Mouse (Mus musculus): ENCODE data around the gene 5730409E04Rik.

5730409E04Rik gene

DNA sequence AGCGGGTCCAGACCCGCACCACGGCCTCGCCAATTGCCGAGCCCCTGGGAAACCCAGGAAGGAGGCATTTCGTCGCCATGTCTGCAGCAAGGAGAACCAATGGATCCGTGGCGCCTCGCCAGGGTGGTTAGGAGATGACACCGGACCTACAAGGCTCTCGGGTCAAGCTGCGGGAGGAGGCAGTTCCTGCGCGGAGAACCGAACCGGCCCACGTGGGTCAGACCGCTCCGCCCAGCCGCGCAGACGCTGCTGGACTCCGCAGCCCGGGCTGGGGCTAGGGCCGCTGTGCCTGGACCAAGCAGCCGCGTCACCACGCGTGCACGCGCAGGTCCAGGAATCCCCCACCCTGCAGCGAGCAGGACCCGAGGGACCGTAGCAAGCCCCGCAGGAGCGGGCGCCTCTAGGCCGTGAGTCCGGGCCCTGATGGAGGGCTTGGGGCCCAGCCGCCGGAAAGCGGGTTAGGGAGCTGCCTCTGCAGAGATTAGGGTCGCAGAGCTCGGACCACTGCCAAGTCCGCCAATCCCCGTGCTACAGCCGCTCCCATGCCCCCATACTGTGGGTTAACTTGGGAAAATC is at the start of gene 5730409E04Rik:
Gene 5730409E04Rik, plus strand, starts transcription at position 213 of the 576 bp plus-strand sequence.
- peak; percentile 12 for DNase-seq

DNA sequence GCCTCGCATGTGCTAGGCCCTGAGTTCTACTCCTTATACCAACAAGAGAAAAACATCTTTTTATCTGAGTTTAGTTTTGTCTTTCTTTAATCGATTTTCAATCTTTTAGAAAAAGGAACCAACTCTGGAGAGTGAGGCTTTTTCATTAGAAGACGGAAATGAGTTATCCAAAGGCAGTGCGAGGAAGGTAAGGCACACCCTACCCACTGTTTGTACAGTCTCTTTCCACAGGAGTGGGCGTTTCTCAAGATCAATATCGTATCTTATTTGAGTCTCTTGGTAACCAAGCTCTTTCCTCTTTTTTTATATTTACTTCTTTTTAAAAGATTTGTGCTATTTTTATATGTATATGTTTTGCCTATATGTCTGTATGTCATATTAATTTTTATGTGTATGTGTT is 45.8 kb upstream of the 5730409E04Rik start:
- DNase-seq = no peak

DNA sequence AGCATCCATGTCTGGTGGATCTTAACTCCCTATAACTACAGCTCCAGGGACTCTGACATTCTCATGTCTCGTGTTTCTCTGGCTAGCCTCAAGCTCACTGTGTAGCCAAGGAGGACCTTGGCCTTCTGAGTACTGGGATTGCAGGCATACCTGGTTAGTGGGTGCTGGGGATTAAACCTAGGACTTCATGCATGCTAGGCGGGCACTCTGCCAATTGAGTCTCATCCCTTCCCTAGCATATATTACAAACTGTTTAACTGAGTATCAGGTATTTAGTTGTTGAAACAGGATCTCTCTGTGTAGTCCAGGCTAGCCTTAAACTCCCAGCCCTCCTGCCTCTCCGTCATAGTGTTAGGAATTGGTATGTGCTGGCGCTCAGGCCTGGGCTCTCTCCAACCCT is 42.4 kb upstream of the 5730409E04Rik start:
- DNase-seq = no peak

DNA sequence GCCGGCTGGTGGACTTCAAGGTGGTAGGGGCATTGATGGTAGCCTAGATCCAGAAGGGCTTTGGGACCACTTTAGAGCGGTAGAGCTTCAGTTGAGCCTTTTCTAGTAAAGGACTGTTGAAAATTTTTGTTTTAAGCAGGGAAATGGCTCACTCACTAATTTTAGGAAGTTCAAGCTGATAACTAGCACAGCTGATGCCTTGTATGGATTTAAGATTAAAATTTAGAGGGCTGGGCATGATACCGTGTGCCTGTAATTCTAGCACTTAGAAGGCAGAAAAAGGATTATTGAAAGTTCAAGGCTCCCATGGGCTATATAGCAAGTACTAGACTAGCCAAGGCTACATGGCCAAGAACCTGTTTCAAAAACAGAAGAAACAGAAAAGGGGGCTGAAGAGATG is 39.8 kb upstream of the 5730409E04Rik start:
- DNase-seq = no peak

DNA sequence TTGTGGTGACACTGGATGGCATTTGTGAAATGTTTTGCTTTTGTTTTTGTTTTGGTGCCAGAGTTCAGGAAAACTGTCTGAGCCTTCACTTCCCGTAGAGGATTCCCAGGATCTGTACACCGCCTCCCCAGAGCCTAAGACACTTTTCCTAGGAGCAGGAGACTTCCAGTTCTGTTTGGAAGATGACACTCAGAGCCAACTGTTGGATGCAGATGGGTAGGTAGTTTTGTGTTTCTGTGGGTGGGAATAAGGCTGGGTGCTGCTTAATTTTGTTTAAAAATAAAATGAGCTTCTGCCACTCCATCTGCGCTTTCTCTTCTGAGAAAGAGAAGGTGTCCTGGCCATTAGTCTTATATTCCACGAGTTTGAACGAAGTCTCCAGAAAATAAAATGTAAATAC is 33.3 kb upstream of the 5730409E04Rik start:
- no peak for DNase-seq

DNA sequence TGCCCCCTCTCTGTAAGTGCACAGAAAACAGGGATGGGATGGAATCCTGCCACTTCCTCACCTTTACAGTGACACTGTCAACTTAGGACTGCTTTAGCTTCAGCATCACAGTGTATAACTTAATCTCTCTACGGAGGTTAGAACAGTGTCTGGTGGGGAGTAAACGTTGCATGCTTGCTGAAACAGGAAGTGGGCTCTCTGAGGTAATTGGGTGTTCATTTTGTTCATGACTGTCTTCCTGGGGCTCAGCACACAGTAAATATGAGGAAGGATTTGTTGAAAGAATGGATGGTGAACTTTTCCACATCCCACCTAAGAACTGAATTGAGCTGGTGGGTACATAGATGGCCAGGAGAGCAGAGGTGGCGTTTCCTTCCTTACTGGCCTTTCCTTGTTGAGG is 31.7 kb upstream of the 5730409E04Rik start:
- no peak for DNase-seq

DNA sequence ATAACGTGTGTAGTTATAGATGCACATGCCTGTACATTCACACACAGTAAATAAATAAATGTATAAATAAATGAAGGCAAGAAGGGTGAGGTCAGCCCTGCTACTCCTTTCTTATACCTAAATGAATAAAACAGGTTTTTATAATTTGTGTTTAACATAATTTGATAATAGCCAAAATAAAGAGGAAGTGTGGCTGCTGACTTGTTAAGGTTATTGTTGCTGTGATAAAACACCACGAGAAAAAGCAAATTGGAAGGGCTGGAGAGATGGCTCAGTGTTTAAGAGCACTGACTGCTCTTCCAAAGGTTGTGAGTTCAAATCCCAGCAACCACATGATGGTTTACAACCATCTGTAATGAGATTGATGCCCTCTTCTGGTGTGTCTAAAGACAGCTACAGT is 30.5 kb upstream of the 5730409E04Rik start:
- no peak for DNase-seq

DNA sequence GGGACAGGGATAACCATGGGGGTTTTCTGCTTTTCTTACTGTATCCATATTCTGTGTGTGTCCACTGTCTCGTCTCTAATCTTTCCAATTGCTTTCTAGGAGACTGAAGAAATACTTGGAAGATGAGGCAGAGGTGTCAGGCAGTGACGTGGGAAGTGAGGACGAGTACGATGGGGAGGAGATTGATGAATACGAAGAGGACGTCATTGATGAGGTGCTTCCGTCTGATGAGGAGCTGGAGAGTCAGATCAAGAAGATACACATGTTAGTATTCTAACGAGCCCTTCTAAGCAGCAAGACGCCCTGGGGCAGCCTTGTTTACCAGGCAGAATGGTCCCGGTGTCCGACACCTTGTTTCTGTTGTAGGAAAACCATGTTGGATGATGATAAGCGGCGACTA is 23.9 kb upstream of the 5730409E04Rik start:
- no peak for DNase-seq

DNA sequence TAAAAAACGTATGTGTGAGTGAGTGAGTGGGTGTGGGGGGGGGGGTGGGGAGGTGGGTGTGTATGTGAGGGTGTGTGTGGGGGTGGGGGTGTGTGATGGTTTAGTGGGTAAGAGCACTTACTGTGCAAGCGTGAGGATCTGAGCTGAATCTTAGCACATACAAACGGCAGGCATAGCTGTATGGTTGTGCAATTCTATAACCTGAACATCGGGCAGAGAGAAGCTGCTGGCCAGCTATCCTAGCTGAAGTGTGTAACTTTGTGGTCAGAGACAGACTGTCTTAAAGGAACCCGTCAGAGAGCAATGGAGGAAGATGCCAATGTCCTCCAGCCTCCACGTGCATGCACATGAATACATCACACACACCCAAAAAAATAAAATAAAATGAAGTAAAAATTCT is 17.6 kb upstream of the 5730409E04Rik start:
- no peak for DNase-seq

DNA sequence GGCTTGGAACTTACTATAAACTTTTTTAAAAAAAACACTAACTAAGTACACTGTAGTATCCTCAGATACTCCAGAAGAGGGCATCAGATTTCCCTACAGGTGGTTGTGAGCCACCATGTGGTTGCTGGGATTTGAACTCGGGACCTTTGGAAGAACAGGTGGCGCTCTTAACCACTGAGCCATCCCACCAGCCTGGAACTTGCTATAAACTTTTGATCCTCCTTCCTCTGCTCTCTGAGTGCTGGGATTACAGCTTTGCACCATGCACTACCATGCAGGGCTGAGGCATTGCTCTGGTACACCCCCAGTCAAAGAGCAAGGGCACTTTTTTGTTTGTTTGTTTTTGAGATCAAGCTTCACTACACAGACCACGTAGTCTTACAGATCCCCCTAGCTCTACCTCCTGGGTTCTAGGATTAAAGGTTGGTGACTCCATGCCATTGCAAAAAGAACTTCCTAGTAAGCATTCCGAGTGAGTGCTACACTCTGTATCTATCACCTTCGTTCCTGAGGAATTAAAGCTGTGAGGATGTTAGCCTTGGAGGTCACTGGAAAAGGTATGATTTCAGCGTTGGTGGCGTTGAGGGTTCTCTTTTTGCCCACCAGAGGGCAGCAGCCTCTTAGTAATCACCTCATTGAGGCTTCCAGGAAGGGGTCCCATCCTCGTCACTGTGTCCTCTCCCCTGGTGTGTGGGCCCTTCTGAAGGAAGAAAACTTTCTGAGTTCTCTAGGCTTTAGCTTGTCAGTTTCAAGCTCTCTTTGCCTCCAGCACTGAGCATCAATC is 9.5 kb upstream of the 5730409E04Rik start:
- DNase-seq = peak; percentile 49

DNA sequence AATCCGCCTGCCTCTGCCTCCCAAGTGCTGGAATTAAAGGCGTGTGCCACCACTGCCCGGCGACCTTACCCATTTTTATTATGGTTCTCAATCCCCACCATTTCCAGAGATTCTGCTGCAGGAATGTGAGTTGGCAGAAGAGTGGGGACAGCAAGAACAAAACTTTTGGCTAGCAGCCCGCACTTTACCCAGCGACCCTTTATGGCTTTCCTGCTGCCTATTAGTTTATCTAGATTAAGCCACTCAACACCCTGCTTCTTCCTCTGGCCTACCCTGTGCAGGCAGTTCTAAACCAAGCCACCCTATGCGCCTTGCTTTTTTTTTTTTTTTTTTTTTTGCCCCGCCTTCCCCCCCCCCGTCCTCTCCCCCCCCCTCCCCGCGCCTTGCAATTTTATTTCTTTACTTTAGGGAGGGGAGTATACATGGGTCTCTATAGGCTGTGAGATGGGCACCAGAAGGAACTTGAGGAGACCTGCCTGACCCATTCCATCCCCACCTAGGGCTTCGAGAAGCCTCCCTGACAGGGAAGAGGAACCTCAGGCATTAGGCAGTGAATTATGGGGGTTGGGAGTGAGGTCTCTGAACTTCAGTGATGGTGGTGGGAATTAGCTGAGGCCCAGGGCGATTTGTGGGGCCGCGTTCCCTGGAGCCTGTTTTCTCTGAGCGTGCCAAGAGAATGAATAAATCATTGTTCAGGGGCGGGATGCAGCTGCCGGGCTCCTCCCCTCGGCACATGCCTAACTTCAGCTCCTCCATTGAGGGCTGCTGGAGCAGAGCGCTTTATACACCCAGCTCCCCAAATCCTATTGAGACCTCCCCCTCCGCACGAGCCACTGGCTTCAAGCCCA is 7.8 kb upstream of the 5730409E04Rik start:
- no peak for DNase-seq

DNA sequence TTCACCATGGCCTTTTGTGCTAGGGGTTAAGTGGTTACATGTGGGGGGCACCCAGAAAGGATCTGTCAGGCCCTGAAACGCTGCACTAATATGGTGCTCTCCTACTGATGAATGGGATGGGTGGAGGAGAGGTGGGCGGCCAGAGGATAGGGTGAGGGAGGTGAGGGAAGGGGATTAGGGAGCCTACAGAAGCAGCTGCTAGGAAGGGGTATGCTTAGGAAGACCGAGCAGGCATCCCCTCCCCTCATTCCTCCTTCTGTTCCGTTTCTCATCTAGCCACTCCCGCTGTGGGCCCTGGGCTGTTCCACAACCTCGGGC is 7.2 kb upstream of the 5730409E04Rik start:
- no peak for DNase-seq

DNA sequence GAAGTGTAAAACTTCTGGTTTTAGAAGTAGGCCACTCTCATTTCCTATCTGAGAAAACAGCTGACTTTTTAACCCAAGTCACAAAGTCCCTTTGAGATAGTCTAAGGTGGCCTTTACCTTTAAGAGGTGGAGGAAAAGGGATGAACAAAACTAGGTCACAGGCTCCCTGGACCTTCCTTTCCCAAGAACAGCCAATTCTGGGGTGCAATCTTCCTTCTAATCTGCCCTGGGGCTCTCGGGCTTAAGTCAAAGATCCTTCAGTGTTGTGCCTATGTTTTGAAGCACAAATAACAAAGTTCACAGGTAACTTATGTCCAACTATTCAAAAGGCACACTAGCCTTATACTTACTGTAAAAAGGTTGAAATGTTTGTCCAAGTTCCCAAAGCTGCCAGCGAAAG is 5.5 kb upstream of the 5730409E04Rik start:
- DNase-seq = no peak

DNA sequence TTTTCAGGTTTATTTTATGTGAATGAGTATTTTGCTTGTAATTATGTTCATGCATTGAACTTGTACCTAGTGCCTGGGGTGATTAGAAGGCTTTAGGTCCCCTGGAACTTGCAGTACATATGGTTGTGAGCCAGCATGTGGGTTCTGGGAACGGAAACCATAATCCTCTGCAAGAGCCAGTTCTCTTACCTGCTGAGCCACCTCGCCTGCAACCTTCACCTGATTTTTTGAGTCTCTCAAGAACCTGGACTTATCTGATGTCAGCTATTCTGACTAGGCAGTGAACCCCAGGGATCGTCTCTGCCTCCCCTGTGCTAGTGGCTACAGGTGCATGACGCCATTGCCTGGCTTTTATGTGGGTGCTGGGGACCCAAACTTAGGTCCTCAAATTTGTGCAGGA is 3.9 kb upstream of the 5730409E04Rik start:
- no peak for DNase-seq

DNA sequence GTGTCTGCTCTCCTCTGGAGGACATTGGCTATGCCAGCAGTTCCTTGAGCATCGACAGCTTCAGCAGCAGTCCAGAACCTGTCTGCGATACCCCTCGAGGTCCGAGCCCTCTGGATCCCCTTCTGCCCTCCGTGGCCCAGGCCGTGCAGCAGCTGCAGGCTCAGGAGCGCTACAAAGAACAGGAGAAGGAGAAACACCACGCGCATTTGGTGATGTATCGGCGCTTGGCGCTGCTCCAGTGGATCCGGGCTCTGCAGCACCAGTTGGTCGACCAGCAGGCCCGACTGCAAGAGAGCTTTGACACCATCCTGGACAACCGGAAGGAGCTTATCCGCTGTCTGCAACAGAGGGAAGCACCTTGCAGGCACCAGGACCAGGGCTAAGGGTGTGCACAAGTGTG is 2.4 kb downstream of the 5730409E04Rik start:
- DNase-seq = no peak

DNA sequence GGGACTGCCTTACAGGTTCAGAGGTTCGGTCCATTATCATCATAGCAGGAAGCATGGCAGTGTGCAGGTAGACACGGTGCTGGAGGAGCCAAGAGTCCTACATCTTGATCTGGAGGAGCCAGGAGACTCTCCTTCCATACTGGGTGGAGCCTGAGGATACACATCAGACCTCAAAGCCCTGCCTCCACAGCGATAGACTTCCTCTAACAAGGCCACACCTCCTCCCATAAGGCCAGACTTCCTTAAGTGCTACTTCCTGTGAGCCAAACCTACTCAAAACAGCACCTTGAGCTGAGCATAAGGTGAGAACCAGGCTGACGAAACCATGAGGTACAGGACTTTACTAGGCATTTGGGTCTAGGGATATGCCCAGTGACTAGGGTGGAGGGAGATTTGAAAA is 6.7 kb downstream of the 5730409E04Rik start:
- no peak for DNase-seq

DNA sequence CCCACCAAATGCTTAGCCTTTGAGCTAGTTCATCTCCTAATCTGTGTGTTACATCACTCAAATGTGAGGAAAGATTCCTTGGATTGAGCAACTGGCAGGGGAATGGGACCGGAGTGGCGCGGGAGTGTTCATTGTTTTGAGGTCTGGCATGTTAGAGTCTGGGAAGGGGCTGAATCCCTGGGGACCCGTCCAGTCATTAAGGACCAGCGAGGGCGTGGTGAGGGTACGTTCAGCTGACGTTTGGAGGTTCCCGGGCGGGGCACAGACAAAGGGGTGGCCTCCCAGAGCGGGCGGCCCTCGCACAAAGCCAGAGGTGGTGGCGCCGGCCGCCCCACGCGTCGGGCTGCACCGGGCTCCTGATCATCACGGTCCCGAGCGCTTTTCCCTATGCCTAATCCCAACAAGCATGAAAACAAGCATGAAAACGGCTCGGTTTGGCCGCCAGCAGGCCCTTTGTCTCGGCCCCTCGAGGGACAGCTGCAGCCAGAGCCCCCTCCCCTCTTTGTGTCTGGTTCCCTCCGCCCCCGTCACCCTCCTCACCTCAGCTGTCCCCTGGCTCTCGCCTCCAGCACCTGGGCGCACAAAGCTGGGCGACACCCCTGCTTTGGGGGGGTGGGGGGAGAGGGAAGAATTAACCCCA is 10.2 kb downstream of the 5730409E04Rik start:
- no peak for DNase-seq

DNA sequence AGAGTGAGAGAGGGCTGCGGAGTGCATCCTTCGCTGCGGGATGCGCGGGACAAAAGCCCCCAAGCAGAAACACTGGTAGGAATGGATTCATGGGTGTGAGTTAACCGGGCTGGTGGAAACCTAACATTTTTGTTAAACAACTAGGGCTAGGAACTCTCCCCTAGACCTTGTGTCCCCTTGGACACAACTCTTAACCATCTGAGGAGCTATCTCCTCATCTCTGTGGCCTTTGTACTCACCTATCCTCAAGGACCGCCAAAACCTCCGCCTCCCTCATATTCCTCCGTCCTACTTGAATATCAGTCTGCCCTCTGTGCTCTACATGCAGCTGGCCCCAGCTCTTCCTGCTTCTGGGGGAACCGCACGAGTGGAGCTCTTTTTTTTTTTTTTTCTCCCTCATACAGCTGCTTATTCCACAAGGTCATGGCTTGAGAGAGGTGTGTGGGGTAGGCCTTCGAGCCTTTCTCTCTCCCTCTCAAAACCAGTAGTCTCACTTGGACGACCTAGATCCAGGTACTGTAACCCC is 10.8 kb downstream of the 5730409E04Rik start:
- DNase-seq = no peak

DNA sequence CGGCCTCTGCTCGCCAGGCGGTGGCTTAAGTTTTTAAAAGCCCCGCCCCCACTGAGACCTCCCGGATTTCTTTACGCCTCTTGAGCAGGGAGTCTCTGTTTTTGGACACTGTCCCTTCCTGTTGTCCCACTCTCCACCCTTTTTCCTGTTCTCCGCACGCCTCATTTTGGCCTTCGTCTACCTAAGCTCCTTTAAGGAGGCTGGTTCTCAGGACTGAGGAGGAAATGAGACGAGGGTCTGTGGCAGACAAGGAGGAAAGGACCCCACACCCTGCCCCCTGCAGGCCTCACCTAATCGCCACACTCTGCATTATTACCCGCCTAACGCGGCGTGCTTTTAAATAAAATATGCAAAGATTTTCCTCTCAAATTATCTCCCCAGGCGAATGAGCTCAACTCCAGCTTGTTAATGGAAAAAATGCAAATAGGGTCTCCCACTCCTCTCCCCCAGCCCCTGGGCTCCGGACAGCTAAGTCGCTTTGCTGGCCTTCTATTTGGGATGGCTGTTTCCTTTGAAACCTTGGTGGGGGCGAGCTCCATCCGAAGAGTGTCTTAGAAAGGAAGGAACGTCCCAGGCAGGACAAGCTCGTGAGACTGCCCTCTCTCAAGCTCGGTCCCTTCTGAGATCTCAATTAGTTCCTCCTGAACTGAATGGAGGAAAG is 17.5 kb downstream of the 5730409E04Rik start:
- no peak for DNase-seq

DNA sequence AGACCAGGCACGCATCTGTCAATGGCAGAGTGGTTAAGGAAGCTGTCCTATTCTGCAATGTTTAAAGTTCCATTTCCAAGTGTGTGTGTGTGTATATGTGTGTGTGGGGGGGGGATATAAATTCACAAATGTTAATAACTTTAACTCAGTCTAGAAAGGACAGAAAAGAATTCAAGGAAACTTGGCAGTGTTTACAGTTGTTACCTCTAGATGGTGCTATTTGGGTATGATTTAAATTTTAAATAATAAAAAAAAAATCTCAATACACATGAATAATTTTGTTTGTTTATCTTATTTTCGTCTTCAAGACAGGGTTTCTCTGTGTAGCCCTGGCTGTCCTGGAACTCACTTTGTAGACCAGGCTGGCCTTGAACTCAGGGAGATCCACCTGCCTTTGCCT is 22.3 kb downstream of the 5730409E04Rik start:
- no peak for DNase-seq

DNA sequence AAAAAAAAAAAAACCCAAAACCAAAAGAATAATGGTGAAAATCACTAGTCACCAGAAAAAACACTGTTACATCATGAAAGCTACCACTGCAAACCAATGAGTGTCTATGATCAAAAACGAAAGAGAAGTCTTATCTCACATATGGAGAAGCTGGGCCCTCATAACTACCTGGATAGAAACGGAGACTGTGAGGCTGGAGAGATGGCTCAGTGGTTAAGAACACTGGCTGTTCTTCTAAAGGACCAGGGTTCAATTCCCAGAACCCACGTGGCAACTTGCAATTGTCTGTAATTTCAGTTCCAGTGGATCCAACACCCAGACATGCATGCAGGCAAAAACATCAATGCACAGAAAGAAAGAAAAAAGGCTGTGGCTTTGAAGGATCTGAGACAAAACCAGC is 23.1 kb downstream of the 5730409E04Rik start:
- DNase-seq = no peak

DNA sequence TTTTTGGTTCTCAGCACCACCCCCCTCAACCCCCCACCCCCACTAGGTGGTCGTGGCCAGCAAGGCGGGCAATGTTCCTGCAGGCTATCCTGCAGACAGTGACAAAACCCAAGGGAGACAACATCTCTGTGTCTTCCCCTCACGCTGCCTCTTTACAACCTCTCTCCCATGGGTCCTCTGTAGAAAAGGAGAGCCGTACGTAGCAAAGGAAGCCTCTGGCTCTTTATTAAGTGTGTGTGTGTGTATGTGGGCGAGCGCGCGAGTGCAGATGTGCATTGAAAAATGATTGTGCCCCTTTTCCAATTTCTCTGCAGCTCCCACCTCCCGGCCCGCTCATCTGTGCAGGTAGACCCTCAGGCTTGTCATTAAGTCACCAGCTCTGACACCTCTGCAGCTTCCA is 26.7 kb downstream of the 5730409E04Rik start:
- DNase-seq = no peak

DNA sequence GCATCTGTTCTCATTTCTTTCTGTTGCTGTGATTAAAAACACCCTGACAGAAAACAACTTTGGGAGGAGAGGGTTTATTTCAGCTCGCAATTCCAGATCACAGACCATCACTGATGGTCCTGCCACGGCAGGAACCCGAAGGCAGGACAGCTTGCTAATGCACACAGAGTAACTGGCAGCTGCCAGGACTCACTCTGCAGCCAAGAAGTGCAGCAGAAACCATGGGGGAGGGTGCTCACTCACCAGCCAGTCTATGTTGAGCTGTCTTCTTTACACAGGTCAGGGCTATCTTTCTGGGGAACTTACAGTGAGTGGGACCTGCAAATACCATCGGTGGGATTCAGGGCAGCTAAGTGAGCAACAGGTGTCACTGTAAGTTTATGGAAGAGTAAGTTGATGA is 27.8 kb downstream of the 5730409E04Rik start:
- no peak for DNase-seq
